ENCODE assay signal across 8 mouse cellular contexts in the genomic region with DNA sequence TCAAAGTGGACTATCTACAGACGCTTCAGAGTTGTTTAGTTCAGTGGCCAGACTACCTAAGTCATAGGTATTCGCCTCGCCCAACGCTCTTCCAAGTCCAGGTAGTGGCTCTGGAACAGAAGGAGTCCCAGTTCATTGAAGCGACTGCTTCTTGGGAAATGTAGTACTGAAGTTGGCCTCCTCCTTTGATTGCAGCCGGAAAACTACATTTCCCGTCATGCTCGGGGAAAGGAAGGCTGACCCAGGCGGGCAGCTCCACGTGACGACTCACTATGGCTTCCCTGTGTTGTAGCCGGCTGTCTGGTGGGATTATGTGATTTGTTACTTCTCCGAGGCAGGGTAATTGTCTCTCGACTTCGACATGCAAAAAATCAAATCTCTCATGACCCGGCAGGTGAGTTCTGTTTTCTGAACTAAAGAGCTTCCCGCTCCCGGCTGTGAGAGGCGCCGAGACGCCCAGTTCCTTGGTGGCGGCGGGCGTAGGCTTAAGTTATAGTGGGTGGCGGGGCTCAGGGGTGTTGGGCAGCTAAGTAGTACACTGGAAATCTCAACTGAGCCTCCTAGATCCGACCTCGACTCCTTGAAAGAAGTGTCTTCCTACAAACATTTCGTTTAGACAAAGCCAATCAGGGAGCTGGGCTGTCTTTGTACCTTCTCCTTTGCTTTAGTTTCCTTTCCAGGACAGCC. TPM values are rescaled to one million over a fixed set of nuclear protein-coding genes. Genes with fewer than 3 reads are reported as not detected.
DNase-seq lines count a peak whose midpoint lies in the region; ATAC-seq lines count a peak whose summit lies in the region.

A gene (minus strand): TSS at position 137 of the 687 bp plus-strand sequence.
A gene (plus strand): TSS at position 221 of the 687 bp plus-strand sequence.

- peak within 1 kb of the TSS; percentile 93 for H3K4me2 ChIP-seq in intestine, embryonic 14.5 days (ENCODE audit: low read length)

- peak; percentile 99 for ATAC-seq in intestine, embryonic 14.5 days (replicated peaks; ENCODE audit: low FRiP score, low TSS enrichment, low read depth)

- no peaks in the 10 kb centered on the region for H3K36me3 ChIP-seq in intestine, embryonic 14.5 days (ENCODE audit: control insufficient read depth, insufficient read depth, low read length)

- WGBS in intestine, embryonic 14.5 days: 1% methylated on average over 28 of the region's 28 CpGs

- no peaks in the 10 kb centered on the region for H3K27me3 ChIP-seq in intestine, embryonic 14.5 days (replicated peaks; ENCODE audit: control insufficient read depth, insufficient read depth, low read length)

- H3K27ac ChIP-seq in intestine, embryonic 14.5 days (ENCODE audit: low read depth): no peak within 1 kb of the TSS

- H3K4me1 ChIP-seq in intestine, embryonic 14.5 days (replicated peaks; ENCODE audit: control insufficient read depth, insufficient read depth, low read length): no peaks in the 10 kb centered on the region

- peak within 1 kb of the TSS; percentile 56 for H3K9ac ChIP-seq in intestine, embryonic 14.5 days (ENCODE audit: low read length)

- peak within 1 kb of the TSS; percentile 84 for H3K4me3 ChIP-seq in intestine, embryonic 14.5 days (ENCODE audit: low read depth, low read length)

- DNase-seq in adrenal gland, adult 18-20 months (ENCODE audit: low spot score in 2 of 2): peak; percentile 76 to 77
- DNase-seq in embryo, embryonic 11 days: peak; percentile 94
- peak; percentile 86 for DNase-seq in gastrocnemius, postnatal 25 days
- DNase-seq in intestine, embryonic 14.5 days (ENCODE audit: low spot score): peak; percentile 91
- peak; percentile 92 to 93 for DNase-seq in left cerebral cortex, postnatal 14 days (ENCODE audit: low spot score in 2 of 2)
- DNase-seq in mesoderm, embryonic 11.5 days (ENCODE audit: low read depth, low spot score): peak; percentile 90
- peak; percentile 89 to 95 for DNase-seq in right cerebral cortex, postnatal 36 days (ENCODE audit: low spot score in 2 of 2)
- DNase-seq in yolk sac, embryonic 10.5 days (ENCODE audit: low spot score): peak; percentile 88

- H3K9me3 ChIP-seq in intestine, embryonic 14.5 days (ENCODE audit: control insufficient read depth, low read length): no peaks in the 10 kb centered on the region

- intact Hi-C loops in left cerebral cortex, postnatal 14 days (cut with DNase I): loop anchor here (5.0 kb wide), 1 partner anchor 51 kb away; no protein-coding TSS in a partner anchor

RNA-seq across cellular contexts. Expression of the first gene that starts in this region (rescaled TPM):
- 1 to 10 TPM in 1 of 2 experiments, under 1 TPM in 1; 0.20 to 1.2 TPM for total RNA-seq in adrenal gland, adult 18-20 months (2021)
- total RNA-seq in gastrocnemius, postnatal 25 days (2021): not detected
- polyA plus RNA-seq in intestine, embryonic 14.5 days (2014; fragmentation: Nextera tagmentation; extraction: Ambion mirVana): 5.4 and 8.2 TPM in 2 replicates
- under 1 TPM; 0.44 to 0.61 TPM for total RNA-seq in left cerebral cortex, postnatal 14 days (2021)

RNA-seq across cellular contexts. Expression of the second gene that starts in this region (rescaled TPM):
- total RNA-seq in adrenal gland, adult 18-20 months (2021): 10 to 100 TPM; 18.2 to 18.3 TPM
- total RNA-seq in gastrocnemius, postnatal 25 days (2021): 10 to 100 TPM; 17.4 to 17.6 TPM
- polyA plus RNA-seq in intestine, embryonic 14.5 days (2014; fragmentation: Nextera tagmentation; extraction: Ambion mirVana): 32.8 and 33.1 TPM in 2 replicates
- total RNA-seq in left cerebral cortex, postnatal 14 days (2021): 10 to 100 TPM; 55.0 to 55.4 TPM
